Mouse (Mus musculus): Measurements from ENCODE around the gene Prkra. TPM values are rescaled to one million over a fixed set of nuclear protein-coding genes. Genes with fewer than 3 reads are reported as not detected.
A peak's percentile ranks its signal among the peaks of the same experiment; 100 is the strongest.

The Prkra gene
- polyA plus RNA-seq, 1 experiment from 2014 or later: 34.1 TPM

DNA sequence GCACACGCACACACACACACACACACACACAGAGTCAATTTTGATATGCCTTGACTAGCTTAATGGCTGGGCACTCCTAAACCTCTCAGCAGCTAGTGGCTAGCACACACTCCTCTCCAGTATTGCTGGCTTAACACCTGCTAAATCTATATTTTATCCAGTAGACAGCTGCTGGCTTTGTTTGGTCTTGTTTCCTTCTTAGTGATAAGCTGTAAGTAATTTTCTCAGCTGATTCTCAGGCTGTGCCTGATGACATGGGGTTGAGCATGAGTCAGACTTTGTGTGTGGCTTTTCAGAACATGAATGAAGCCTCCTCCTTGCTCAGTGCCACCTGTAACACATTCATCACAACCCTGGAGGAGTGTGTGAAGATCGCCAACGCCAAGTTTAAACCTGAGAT, 39.2 kb upstream of the Prkra start:
- no peak for DNase-seq (ENCODE audit: low spot score)
- Histone ChIP-seq H3K4me2 (replicated peaks; ENCODE audit: low read depth, low read length) (no peak overlapping the region), H3K27ac (ENCODE audit: low read length) (no peak overlapping the region), H3K4me1 (ENCODE audit: insufficient read depth, low read depth, low read length) (no peaks in the 10 kb centered on the region), H3K9ac (replicated peaks; ENCODE audit: low read depth) (no peak overlapping the region), H3K9me3 (ENCODE audit: low read length) (no peaks in the 10 kb centered on the region), H3K36me3 (ENCODE audit: insufficient read depth, low read length) (peaks cover 34% of the 10 kb centered on the region), H3K27me3 (replicated peaks; ENCODE audit: insufficient read depth, low read length) (no peaks in the 10 kb centered on the region), H3K4me3 (ENCODE audit: low read depth, low read length) (no peak overlapping the region)
- 85% methylated on average over 3 of the region's 3 CpGs for WGBS
- no peak for ATAC-seq
- no peak for TF ChIP-seq EP300 (IDR thresholded peaks at IDR 0.05)
- no peak for TF ChIP-seq CTCF (IDR thresholded peaks at IDR 0.05)

DNA sequence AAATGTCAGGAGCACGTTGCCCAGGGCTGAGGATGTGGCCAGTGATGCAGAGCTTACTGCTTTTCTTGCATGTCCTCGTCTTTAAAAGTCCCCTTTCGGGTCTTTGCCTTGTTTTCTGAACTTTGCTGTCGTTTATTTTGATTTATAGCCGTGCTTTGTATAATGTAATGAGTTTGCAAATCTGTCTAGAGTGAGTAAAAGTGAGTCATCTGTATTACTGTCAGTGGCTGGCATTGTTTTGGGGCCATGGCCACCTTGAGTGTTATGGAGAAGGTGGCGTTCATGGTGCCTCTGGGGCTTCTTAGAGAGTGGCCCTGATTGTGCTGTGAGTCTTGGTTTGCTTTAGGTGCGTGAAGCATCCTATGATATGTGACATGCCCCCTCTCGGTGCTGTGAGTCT, 34.5 kb upstream of the Prkra start:
- Histone ChIP-seq H3K9me3 (ENCODE audit: low read length) (no peaks in the 10 kb centered on the region), H3K27ac (ENCODE audit: low read length) (no peak overlapping the region), H3K27me3 (replicated peaks; ENCODE audit: insufficient read depth, low read length) (no peaks in the 10 kb centered on the region), H3K4me1 (ENCODE audit: insufficient read depth, low read depth, low read length) (0 out of 2 replicates have a peak, but pooled peaks cover 4% of the 10 kb centered on the region), H3K36me3 (ENCODE audit: insufficient read depth, low read length) (peaks cover 30% of the 10 kb centered on the region), H3K4me2 (replicated peaks; ENCODE audit: low read depth, low read length) (no peak overlapping the region), H3K9ac (replicated peaks; ENCODE audit: low read depth) (no peak overlapping the region), H3K4me3 (ENCODE audit: low read depth, low read length) (no peak overlapping the region)
- 88% methylated on average over 8 of the region's 8 CpGs for WGBS
- no peak for ATAC-seq
- no peak for DNase-seq (ENCODE audit: low spot score)
- TF ChIP-seq CTCF (IDR thresholded peaks at IDR 0.05) (no peak), EP300 (IDR thresholded peaks at IDR 0.05) (no peak)

DNA sequence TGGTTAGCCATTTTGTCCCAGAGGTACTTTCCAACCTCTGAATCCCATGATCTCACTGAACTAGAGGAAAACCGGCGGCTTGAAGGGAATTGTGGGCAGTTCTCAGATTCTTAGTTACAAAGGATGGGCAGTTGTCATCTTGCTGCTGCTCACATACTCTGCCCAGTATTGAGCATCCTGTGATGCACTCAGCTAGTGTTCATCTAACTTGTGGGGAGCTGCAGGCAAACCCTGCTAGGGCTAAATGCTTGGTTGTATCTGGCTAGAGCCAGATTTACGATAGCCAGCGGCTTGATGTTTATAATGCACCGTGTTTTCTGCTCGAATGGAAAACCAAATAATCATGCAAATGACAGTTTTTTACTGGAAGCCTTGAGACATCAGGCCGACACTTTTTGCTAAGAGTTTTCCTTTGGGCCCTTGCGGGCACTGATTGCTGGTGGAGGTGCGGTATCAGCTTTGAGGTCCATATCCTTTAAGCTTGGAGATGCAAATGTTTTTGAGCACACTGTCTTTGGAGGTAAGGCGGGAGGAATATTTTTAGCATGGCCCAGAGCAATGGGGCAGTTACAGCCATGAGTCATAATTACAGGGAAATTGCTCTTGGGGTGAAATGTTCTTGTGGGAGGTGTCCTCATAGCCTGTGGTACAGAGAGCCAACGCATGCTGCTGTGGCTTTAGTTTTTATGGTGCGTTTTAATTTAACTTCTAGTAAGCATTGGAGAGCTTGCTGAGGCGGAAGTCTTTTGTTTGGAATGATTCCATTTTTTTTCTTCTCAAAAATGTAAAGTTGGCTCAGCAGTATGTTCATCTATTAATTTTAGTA, 28.8 kb upstream of the Prkra start:
- H3K4me2 ChIP-seq (replicated peaks; ENCODE audit: low read depth, low read length): peak overlapping the region; percentile 79
- H3K27ac ChIP-seq (ENCODE audit: low read length): no peak overlapping the region
- no peaks in the 10 kb centered on the region for H3K9me3 ChIP-seq (ENCODE audit: low read length)
- ATAC-seq: no peak
- peaks cover 6% of the 10 kb centered on the region; the same call in 1 of the 2 replicates for H3K36me3 ChIP-seq (ENCODE audit: insufficient read depth, low read length)
- H3K4me3 ChIP-seq (ENCODE audit: low read depth, low read length): 0 out of 2 replicates have a peak overlapping the region, but pooled peaks have one; percentile 90
- peaks cover 16% of the 10 kb centered on the region for H3K4me1 ChIP-seq (ENCODE audit: insufficient read depth, low read depth, low read length)
- no peak overlapping the region for H3K9ac ChIP-seq (replicated peaks; ENCODE audit: low read depth)
- WGBS: 49% methylated on average over 13 of the region's 13 CpGs
- no peaks in the 10 kb centered on the region for H3K27me3 ChIP-seq (replicated peaks; ENCODE audit: insufficient read depth, low read length)
- no peak for DNase-seq (ENCODE audit: low spot score)
- no peak for TF ChIP-seq CTCF (IDR thresholded peaks at IDR 0.05)
- TF ChIP-seq EP300 (IDR thresholded peaks at IDR 0.05): no peak

DNA sequence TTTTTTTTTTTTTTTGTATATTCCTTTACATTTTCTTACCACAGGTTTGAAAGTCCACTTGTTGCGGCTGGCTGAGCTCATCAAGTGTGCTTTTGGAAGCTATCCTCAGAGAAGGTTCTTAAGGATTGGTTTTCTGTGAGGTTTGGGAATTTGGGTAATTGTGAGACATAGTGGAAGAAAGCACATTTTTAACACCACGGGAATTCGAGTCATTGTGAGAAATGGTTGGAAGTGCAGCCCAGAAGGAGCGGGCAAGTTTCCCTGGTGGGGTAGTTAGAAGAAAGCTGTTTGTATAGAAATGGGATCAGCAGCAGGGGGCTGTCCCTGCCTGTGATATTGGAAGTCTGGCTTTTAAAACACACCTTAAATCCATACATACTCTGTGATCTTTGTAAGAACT, 28.1 kb upstream of the Prkra start:
- Histone ChIP-seq H3K27ac (ENCODE audit: low read length) (no peak overlapping the region), H3K4me2 (replicated peaks; ENCODE audit: low read depth, low read length) (peak overlapping the region; percentile 79), H3K36me3 (ENCODE audit: insufficient read depth, low read length) (peaks cover 6% of the 10 kb centered on the region; the same call in 1 of the 2 replicates), H3K27me3 (replicated peaks; ENCODE audit: insufficient read depth, low read length) (no peaks in the 10 kb centered on the region), H3K4me1 (ENCODE audit: insufficient read depth, low read depth, low read length) (peaks cover 16% of the 10 kb centered on the region), H3K9ac (replicated peaks; ENCODE audit: low read depth) (no peak overlapping the region), H3K4me3 (ENCODE audit: low read depth, low read length) (peak overlapping the region; percentile 90), H3K9me3 (ENCODE audit: low read length) (no peaks in the 10 kb centered on the region)
- DNase-seq (ENCODE audit: low spot score): no peak
- no peak for TF ChIP-seq EP300 (IDR thresholded peaks at IDR 0.05)
- no peak for TF ChIP-seq CTCF (IDR thresholded peaks at IDR 0.05)
- WGBS: 9% methylated on average over 4 of the region's 4 CpGs
- no peak for ATAC-seq

DNA sequence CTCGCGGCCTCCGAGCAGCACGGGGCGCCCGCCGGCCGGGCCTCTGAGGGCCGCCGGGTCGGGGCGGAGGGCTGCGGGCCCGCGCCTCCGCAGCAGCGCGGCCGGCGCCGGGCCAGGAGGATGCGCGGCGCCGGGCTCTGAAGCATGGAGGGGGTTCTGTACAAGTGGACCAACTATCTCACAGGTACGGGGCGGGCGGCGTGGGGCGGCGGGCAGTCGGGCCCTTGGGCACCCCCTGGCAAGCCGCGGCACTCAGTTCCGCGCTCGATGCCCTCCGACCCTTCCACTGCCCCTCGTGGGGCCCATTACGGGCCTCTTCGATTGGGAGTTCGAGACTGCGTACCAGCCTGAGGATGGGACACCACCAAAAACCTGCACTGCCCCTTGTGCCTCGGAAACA, 27.6 kb upstream of the Prkra start:
- no peak for DNase-seq (ENCODE audit: low spot score)

DNA sequence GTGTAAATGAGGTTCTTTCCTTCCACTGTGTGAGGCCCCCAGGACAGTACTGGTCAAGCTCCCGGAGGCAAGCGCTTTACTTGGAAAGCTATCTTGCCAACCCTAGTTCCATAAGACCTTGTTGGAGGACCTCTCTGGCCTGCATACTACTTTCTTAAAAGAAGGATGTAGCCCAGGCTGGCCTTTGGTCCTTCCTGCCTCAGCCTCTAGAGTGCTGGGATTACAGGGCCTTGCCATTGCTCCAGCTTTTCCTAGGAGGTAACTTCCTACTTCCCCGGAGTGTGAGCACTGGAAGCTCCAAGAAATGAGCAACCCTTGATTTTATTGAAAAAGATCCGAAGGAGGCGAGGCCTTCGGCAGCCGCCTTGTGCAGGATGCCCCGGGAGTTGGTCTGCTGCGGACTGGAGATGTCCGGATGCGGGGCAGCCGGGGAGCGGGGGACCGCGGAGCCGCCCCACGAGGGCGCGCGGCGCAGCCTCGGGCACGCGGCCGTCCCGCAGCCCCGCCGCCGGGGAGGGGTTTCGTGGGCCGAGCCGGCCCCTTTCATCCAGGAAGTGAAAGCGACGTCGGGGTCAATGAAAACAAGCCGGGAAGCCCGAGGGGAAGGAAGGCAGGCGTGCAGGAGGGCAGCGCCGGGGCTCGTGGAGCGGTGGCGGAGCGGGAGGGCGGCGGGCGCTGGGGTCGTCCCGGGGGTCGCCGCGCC, 27.1 kb upstream of the Prkra start, which contains the start of gene Plekha3:
TSS of gene Plekha3 (plus strand) at position 557 of the 703 bp plus-strand sequence.
- ATAC-seq (peak; percentile 86), DNase-seq (ENCODE audit: low spot score) (peak; percentile 94)
- H3K27me3 ChIP-seq (replicated peaks; ENCODE audit: insufficient read depth, low read length): no peaks in the 10 kb centered on the region
- peaks cover 16% of the 10 kb centered on the region for H3K4me1 ChIP-seq (ENCODE audit: insufficient read depth, low read depth, low read length)
- H3K9ac ChIP-seq (replicated peaks; ENCODE audit: low read depth): peak within 1 kb of the TSS; percentile 78
- peak within 1 kb of the TSS; percentile 90 for H3K4me3 ChIP-seq (ENCODE audit: low read depth, low read length)
- H3K4me2 ChIP-seq (replicated peaks; ENCODE audit: low read depth, low read length): peak within 1 kb of the TSS; percentile 79
- no peaks in the 10 kb centered on the region for H3K9me3 ChIP-seq (ENCODE audit: low read length)
- H3K36me3 ChIP-seq (ENCODE audit: insufficient read depth, low read length): no peaks in the 10 kb centered on the region
- H3K27ac ChIP-seq (ENCODE audit: low read length): peak within 1 kb of the TSS; percentile 83
- no peak for TF ChIP-seq CTCF (IDR thresholded peaks at IDR 0.05)
- no peak for TF ChIP-seq EP300 (IDR thresholded peaks at IDR 0.05)
- 5% methylated on average over 42 of the region's 52 CpGs for WGBS

More for the DNA sequence above, 27.6 kb upstream of the Prkra start:
- peak overlapping the region; percentile 83 for H3K27ac ChIP-seq (ENCODE audit: low read length)
- no peaks in the 10 kb centered on the region for H3K9me3 ChIP-seq (ENCODE audit: low read length)
- H3K4me2 ChIP-seq (replicated peaks; ENCODE audit: low read depth, low read length): peak overlapping the region; percentile 79
- peaks cover 4% of the 10 kb centered on the region; the same call in 1 of the 2 replicates for H3K36me3 ChIP-seq (ENCODE audit: insufficient read depth, low read length)
- peak; percentile 47 for ATAC-seq
- H3K27me3 ChIP-seq (replicated peaks; ENCODE audit: insufficient read depth, low read length): no peaks in the 10 kb centered on the region
- peaks cover 16% of the 10 kb centered on the region for H3K4me1 ChIP-seq (ENCODE audit: insufficient read depth, low read depth, low read length)
- H3K4me3 ChIP-seq (ENCODE audit: low read depth, low read length): peak overlapping the region; percentile 90
- TF ChIP-seq EP300 (IDR thresholded peaks at IDR 0.05): no peak
- no peak for TF ChIP-seq CTCF (IDR thresholded peaks at IDR 0.05)
- WGBS: 1% methylated on average over 28 of the region's 44 CpGs
- peak overlapping the region; percentile 78 for H3K9ac ChIP-seq (replicated peaks; ENCODE audit: low read depth)

Measured in lung, postnatal 0 days (tissue).